Mouse (Mus musculus) adrenal gland, adult 18-20 months (tissue): ENCODE measurements at regions not wholly inside any gene's neighbourhood (a gene's known extent, or its start where the extent isn't known, plus 50 kb on each side); places are given as distances from the start of the nearest gene placed in this dataset.
A peak's percentile ranks its signal among the peaks of the same experiment; 100 is the strongest.
"Not testable (repeated sequence)": the region's sequence is repeated elsewhere in the genome, so short reads cannot be mapped to it uniquely, and the experiment has no call there.

Experiments
- DNase-seq, 2 experiments: peaks; one replicate each; pipeline ENCODE4 v3.0.0; 2021 to 2022; ENCODE audit warnings: low spot score in 2 of 2

- DNase-seq = no peak
Observed at GRCm38 (mm10) chr9:23651300-23651699, 428.4 kb downstream of the Bmper start.

- DNase-seq = no peak
Observed at GRCm38 (mm10) chr9:23653086-23653485, 430.2 kb downstream of the Bmper start.

- no peak for DNase-seq
Observed at GRCm38 (mm10) chr9:23654777-23655176, 431.9 kb downstream of the Bmper start.

GRCm38 (mm10) chr9:23665960-23666359, 431.8 kb upstream of the Npsr1 start:
- DNase-seq = no peak

GRCm38 (mm10) chr9:23669230-23669629, 428.6 kb upstream of the Npsr1 start:
- no peak for DNase-seq

GRCm38 (mm10) chr9:23670642-23671041, 427.2 kb upstream of the Npsr1 start:
- DNase-seq = no peak

GRCm38 (mm10) chr9:23673347-23673860, 424.4 kb upstream of the Npsr1 start:
- no peak for DNase-seq

GRCm38 (mm10) chr9:23674833-23675232, 423.0 kb upstream of the Npsr1 start:
- peak in 1 of 2 experiments; percentile 2 for DNase-seq

GRCm38 (mm10) chr9:23689456-23689855, 408.3 kb upstream of the Npsr1 start:
- no peak for DNase-seq

- DNase-seq = no peak
Observed at GRCm38 (mm10) chr9:23692768-23693441, 404.9 kb upstream of the Npsr1 start.

- no peak for DNase-seq
Observed at GRCm38 (mm10) chr9:23693442-23693829, 404.4 kb upstream of the Npsr1 start.

GRCm38 (mm10) chr9:23694481-23694880, 403.3 kb upstream of the Npsr1 start:
- no peak for DNase-seq

GRCm38 (mm10) chr9:23700567-23700966, 397.2 kb upstream of the Npsr1 start:
- no peak for DNase-seq

- not testable (repeated sequence) for DNase-seq
Observed at GRCm38 (mm10) chr9:23717584-23717983, 380.2 kb upstream of the Npsr1 start.

GRCm38 (mm10) chr9:23728816-23729215, 369.0 kb upstream of the Npsr1 start:
- DNase-seq = no peak

- DNase-seq = no peak
Observed at GRCm38 (mm10) chr9:23752478-23752877, 345.3 kb upstream of the Npsr1 start.

GRCm38 (mm10) chr9:23786660-23787059, 311.1 kb upstream of the Npsr1 start:
- DNase-seq = no peak
